Mouse (Mus musculus) liver, postnatal 0 days (tissue): ENCODE results near the gene Tmem53. TPM values are rescaled to one million over a fixed set of nuclear protein-coding genes. Genes with fewer than 3 reads are reported as not detected.

ENCODE experiments used
- ATAC-seq: fragments of 200-750 bp; cut with Nextera tagmentation; 2 replicates; pipeline ENCODE4 v1.8.0; 2017; ENCODE audit warnings: mild to moderate bottlenecking, moderate library complexity
- DNase-seq: peaks from one replicate; pipeline ENCODE4 v3.0.0-alpha.2; 2016
- H3K27ac ChIP-seq: fragments of 300-500 bp; sonication (generic); 2 replicates; pipeline ENCODE4 v1.5.1; 2014; ENCODE audit warnings: antibody characterized with exemption, moderate library complexity, mild to moderate bottlenecking, low read depth
- H3K27me3 ChIP-seq: fragments of 300-500 bp; sonication (generic); 2 replicates; pipeline ENCODE4 v1.6.1; 2014; ENCODE audit warnings: low read length, control low read depth, mixed read lengths; ENCODE audit not compliant: insufficient read depth
- H3K36me3 ChIP-seq: fragments of 300-500 bp; sonication (generic); replicated peaks from 2 replicates; pipeline ENCODE4 v1.6.1; 2014; ENCODE audit warnings: mild to moderate bottlenecking, control low read depth, low read length, moderate library complexity, mixed read lengths; ENCODE audit not compliant: insufficient read depth
- H3K4me1 ChIP-seq: fragments of 300-500 bp; sonication (generic); 2 replicates; pipeline ENCODE4 v1.6.1; 2014; ENCODE audit warnings: antibody characterized with exemption, mild to moderate bottlenecking, control low read depth; ENCODE audit not compliant: insufficient read depth
- H3K4me2 ChIP-seq: fragments of 300-500 bp; sonication (generic); 2 replicates; pipeline ENCODE4 v1.6.1; 2014; ENCODE audit warnings: low read depth, mild to moderate bottlenecking, low read length, moderate library complexity, mixed read lengths
- H3K4me3 ChIP-seq: fragments of 300-500 bp; sonication (generic); 2 replicates; pipeline ENCODE4 v1.5.1; 2014; ENCODE audit warnings: low read depth, low read length
- H3K9ac ChIP-seq: fragments of 300-500 bp; sonication (generic); replicated peaks from 2 replicates; pipeline ENCODE4 v1.6.1; 2014; ENCODE audit warnings: mild to moderate bottlenecking, moderate library complexity
- H3K9me3 ChIP-seq: fragments of 300-500 bp; sonication (generic); 2 replicates; pipeline ENCODE4 v1.6.1; 2016; ENCODE audit warnings: mild to moderate bottlenecking, control low read depth, low read length, mixed read lengths
- CTCF ChIP-seq: sonication (generic); IDR thresholded peaks from 2 replicates; pipeline ENCODE4 v1.5.1; 2016; ENCODE audit warnings: antibody characterized with exemption, low read depth
- EP300 ChIP-seq: IDR thresholded peaks from 2 replicates; pipeline ENCODE4 v1.6.1; 2016; ENCODE audit warnings: antibody characterized with exemption, low read depth, mild to moderate bottlenecking
- WGBS: fragments of 180-500 bp; shearing (Covaris S2); extraction: QIAGEN DNeasy Blood & Tissue Kit; methylation state at CpG from one replicate; pipeline ENCODE4 v1.1.7; 2014; ENCODE audit not compliant: insufficient replicate concordance; 5-methylcytosine and 5-hydroxymethylcytosine counted together
- polyA plus RNA-seq: library from polyadenylated mRNA; unstranded; fragments of >200 nt; fragmentation: Nextera tagmentation; extraction: Ambion mirVana; gene quantifications from 2 replicates; pipeline ENCODE4 v1.2.1, GENCODE M21; 2015

Tmem53 gene
- polyA plus RNA-seq, 1 experiment from 2014 or later = 48.6 TPM

GRCm38 (mm10) chr4:117304239-117305025 lies 52.7 kb downstream of the Tmem53 start:
- Histone ChIP-seq H3K4me1 (peaks cover 8% of the 10 kb centered on the region), H3K4me3 (peak overlapping the region; percentile 43), H3K9me3 (no peaks in the 10 kb centered on the region; the same call in 1 of the 2 replicates), H3K36me3 (no peaks in the 10 kb centered on the region), H3K27me3 (peaks cover 15% of the 10 kb centered on the region; the same call in 1 of the 2 replicates), H3K27ac (no peak overlapping the region), H3K9ac (0 out of 2 replicates have a peak overlapping the region, but pooled peaks have one; percentile 16), H3K4me2 (peak overlapping the region; percentile 79)
- 62% methylated on average over 54 of the region's 54 CpGs for WGBS
- TF ChIP-seq EP300 = no peak
- TF ChIP-seq CTCF = no peak
- ATAC-seq = peak; percentile 60; the same call in 1 of the 2 replicates
- peak; percentile 62 for DNase-seq

- TF ChIP-seq EP300 = no peak
- no peak for TF ChIP-seq CTCF
- ATAC-seq = no peak
- Histone ChIP-seq H3K4me2 (no peak overlapping the region), H3K9ac (no peak overlapping the region), H3K36me3 (no peaks in the 10 kb centered on the region), H3K4me1 (peaks cover 8% of the 10 kb centered on the region), H3K4me3 (no peak overlapping the region), H3K9me3 (no peaks in the 10 kb centered on the region; the same call in 1 of the 2 replicates), H3K27ac (no peak overlapping the region), H3K27me3 (peaks cover 15% of the 10 kb centered on the region; the same call in 1 of the 2 replicates)
- WGBS = 68% methylated on average over 6 of the region's 7 CpGs
- no peak for DNase-seq
These were observed 53.7 kb downstream of the Tmem53 start for GRCm38 (mm10) chr4:117305461-117305860.

GRCm38 (mm10) chr4:117307270-117307669 lies 55.5 kb downstream of the Tmem53 start:
- H3K4me3 ChIP-seq = no peak overlapping the region
- no peak for TF ChIP-seq EP300
- no peak for TF ChIP-seq CTCF
- H3K4me1 ChIP-seq = peaks cover 15% of the 10 kb centered on the region
- no peak overlapping the region for H3K27ac ChIP-seq
- no peak overlapping the region for H3K9ac ChIP-seq
- H3K9me3 ChIP-seq = no peaks in the 10 kb centered on the region; the same call in 1 of the 2 replicates
- no peaks in the 10 kb centered on the region for H3K36me3 ChIP-seq
- no peak for ATAC-seq
- DNase-seq = no peak
- H3K27me3 ChIP-seq = peaks cover 18% of the 10 kb centered on the region; the same call in 1 of the 2 replicates
- H3K4me2 ChIP-seq = no peak overlapping the region
- WGBS = 79% methylated on average over 6 of the region's 6 CpGs

- H3K9ac ChIP-seq = no peak overlapping the region
- no peak overlapping the region for H3K4me2 ChIP-seq
- DNase-seq = no peak
- peak; percentile 35 for TF ChIP-seq CTCF
- TF ChIP-seq EP300 = no peak
- H3K36me3 ChIP-seq = no peaks in the 10 kb centered on the region
- no peaks in the 10 kb centered on the region; the same call in 1 of the 2 replicates for H3K9me3 ChIP-seq
- H3K4me3 ChIP-seq = no peak overlapping the region
- H3K4me1 ChIP-seq = peaks cover 18% of the 10 kb centered on the region
- H3K27me3 ChIP-seq = peaks cover 21% of the 10 kb centered on the region; the same call in 1 of the 2 replicates
- ATAC-seq = no peak
- H3K27ac ChIP-seq = no peak overlapping the region
- WGBS = 76% methylated on average over 1 of the region's 1 CpGs
These were observed 57.7 kb downstream of the Tmem53 start for GRCm38 (mm10) chr4:117309427-117309826.

- DNase-seq (no peak), ATAC-seq (peak; percentile 11)
- peak overlapping the region; percentile 66 for H3K4me2 ChIP-seq
- peak overlapping the region; percentile 84 for H3K27ac ChIP-seq
- 61% methylated on average over 5 of the region's 5 CpGs for WGBS
- H3K27me3 ChIP-seq = peaks cover 32% of the 10 kb centered on the region
- H3K9me3 ChIP-seq = no peaks in the 10 kb centered on the region; the same call in 1 of the 2 replicates
- peak overlapping the region; percentile 57 for H3K9ac ChIP-seq
- peaks cover 14% of the 10 kb centered on the region for H3K4me1 ChIP-seq
- H3K36me3 ChIP-seq = no peaks in the 10 kb centered on the region
- TF ChIP-seq CTCF = no peak
- no peak for TF ChIP-seq EP300
- peak overlapping the region; percentile 32; the same call in 1 of the 2 replicates for H3K4me3 ChIP-seq
These were observed 60.1 kb downstream of the Tmem53 start for GRCm38 (mm10) chr4:117311891-117312290.

- Histone ChIP-seq H3K36me3 (no peaks in the 10 kb centered on the region), H3K27ac (peak overlapping the region; percentile 84), H3K27me3 (peaks cover 39% of the 10 kb centered on the region), H3K9me3 (no peaks in the 10 kb centered on the region; the same call in 1 of the 2 replicates), H3K4me1 (peaks cover 14% of the 10 kb centered on the region), H3K4me3 (peak overlapping the region; percentile 32), H3K4me2 (peak overlapping the region; percentile 66), H3K9ac (peak overlapping the region; percentile 57)
- WGBS = 29% methylated on average over 26 of the region's 26 CpGs
- TF ChIP-seq CTCF (no peak), EP300 (peak; percentile 69; the same call in 1 of the 2 replicates)
- ATAC-seq (peak; percentile 94), DNase-seq (peak; percentile 74)
These were observed 60.8 kb downstream of the Tmem53 start for GRCm38 (mm10) chr4:117312416-117313084.
